Mouse (Mus musculus): ENCODE measurements around the gene Nup54.

DNA sequence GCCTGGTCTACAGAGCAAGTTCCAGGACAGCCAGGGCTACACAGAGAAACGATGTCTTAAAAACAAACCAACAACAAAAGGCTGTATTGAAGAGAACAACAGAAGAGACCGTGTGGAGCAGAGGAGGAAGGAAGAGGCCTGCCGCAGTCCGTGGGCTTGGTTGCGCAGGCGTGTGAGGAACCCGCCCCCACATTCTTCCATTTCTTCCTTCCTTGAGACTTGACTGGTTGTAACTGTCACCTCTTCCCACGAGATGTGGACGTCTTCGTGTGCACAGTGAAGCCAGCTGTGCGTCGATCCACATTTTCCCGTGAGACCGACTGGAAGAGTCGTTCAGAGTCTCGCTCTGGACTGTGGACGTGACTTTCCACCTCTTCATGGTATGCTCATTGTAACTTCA, 59.7 kb downstream of the Nup54 start:
- TF ChIP-seq GATA1 (IDR thresholded peaks at IDR 0.05; ENCODE audit: borderline replicate concordance, low read length) (no peak), FLI1 (IDR thresholded peaks at IDR 0.05; ENCODE audit: low read length) (no peak)
